Mouse (Mus musculus) heart, embryonic 11.5 days (tissue): Measurements from ENCODE around the gene Olfr683. TPM values are rescaled to one million over a fixed set of nuclear protein-coding genes. Genes with fewer than 3 reads are reported as not detected.
"Not testable (repeated sequence)": the region's sequence is repeated elsewhere in the genome, so short reads cannot be mapped to it uniquely, and the experiment has no call there.

Experiments used
- ATAC-seq: fragments of 200-750 bp; cut with Nextera tagmentation; replicated peaks from 2 replicates; pipeline ENCODE4 v1.8.0; 2017; ENCODE audit warnings: moderate library complexity; ENCODE audit not compliant: insufficient number of reproducible peaks, low FRiP score, low TSS enrichment
- H3K27ac ChIP-seq: fragments of 300-500 bp; sonication (generic); 2 replicates; pipeline ENCODE4 v1.5.1; 2014; ENCODE audit warnings: mild to moderate bottlenecking, low read depth, low read length
- H3K27me3 ChIP-seq: fragments of 300-500 bp; sonication (generic); 2 replicates; pipeline ENCODE4 v1.6.1; 2014; ENCODE audit warnings: mild to moderate bottlenecking, low read length, mixed read lengths; ENCODE audit not compliant: control insufficient read depth, insufficient read depth
- H3K36me3 ChIP-seq: fragments of 300-500 bp; sonication (generic); 2 replicates; pipeline ENCODE4 v1.6.1; 2014; ENCODE audit warnings: mild to moderate bottlenecking, low read length, moderate library complexity, mixed read lengths; ENCODE audit not compliant: control insufficient read depth, insufficient read depth
- H3K4me1 ChIP-seq: fragments of 300-500 bp; sonication (generic); 2 replicates; pipeline ENCODE4 v1.6.1; 2014; ENCODE audit warnings: low read length; ENCODE audit not compliant: control insufficient read depth, insufficient read depth
- H3K4me2 ChIP-seq: fragments of 300-500 bp; sonication (generic); 2 replicates; pipeline ENCODE4 v1.6.1; 2014; ENCODE audit warnings: mild to moderate bottlenecking, moderate library complexity
- H3K4me3 ChIP-seq: fragments of 300-500 bp; sonication (generic); 2 replicates; pipeline ENCODE4 v1.5.1; 2014; ENCODE audit warnings: low read depth, low read length
- H3K9ac ChIP-seq: fragments of 300-500 bp; sonication (generic); 2 replicates; pipeline ENCODE4 v1.6.1; 2014; ENCODE audit warnings: mild to moderate bottlenecking, low read depth, low read length, moderate library complexity
- H3K9me3 ChIP-seq: fragments of 300-500 bp; sonication (generic); replicated peaks from 2 replicates; pipeline ENCODE4 v1.6.1; 2016; ENCODE audit warnings: low read length; ENCODE audit not compliant: control insufficient read depth
- WGBS: fragments of 180-500 bp; shearing (Covaris S2); extraction: QIAGEN DNeasy Blood & Tissue Kit; methylation state at CpG from one replicate; pipeline ENCODE4 v1.1.7; 2014; ENCODE audit not compliant: insufficient replicate concordance; 5-methylcytosine and 5-hydroxymethylcytosine counted together
- polyA plus RNA-seq: library from polyadenylated mRNA; unstranded; fragments of >200 nt; fragmentation: Nextera tagmentation; extraction: Ambion mirVana; gene quantifications from 2 replicates; pipeline ENCODE4 v1.2.1, GENCODE M21; 2014

The Olfr683 gene
- not detected in 2 replicates for polyA plus RNA-seq

DNA sequence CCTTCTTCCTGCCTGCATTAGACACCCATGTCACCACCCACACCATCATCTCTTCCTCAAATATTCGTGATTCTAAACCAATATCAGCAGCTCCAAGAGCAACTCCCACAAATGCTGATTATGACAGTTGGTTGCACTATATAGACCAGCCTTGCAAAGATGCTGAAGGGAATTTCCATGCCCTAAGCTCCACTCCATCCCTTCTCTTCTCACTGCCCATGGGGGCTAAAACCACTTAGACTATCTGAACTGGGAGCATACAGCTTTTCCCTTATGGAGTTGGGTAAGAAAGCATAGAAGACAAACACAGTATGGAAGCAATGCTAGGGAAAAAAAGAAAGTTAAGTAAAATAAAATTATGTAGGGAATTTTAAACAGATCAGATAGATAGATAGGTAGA is at the start of gene Olfr683:
TSS of gene Olfr683 (minus strand) at position 101 of the 400 bp plus-strand sequence.
- H3K9me3 ChIP-seq: no peaks in the 10 kb centered on the region
- H3K27ac ChIP-seq: no peak within 1 kb of the TSS
- no peaks in the 10 kb centered on the region for H3K4me1 ChIP-seq
- no peaks in the 10 kb centered on the region for H3K27me3 ChIP-seq
- 52% methylated on average over 1 of the region's 1 CpGs for WGBS
- H3K4me2 ChIP-seq: no peak within 1 kb of the TSS
- H3K36me3 ChIP-seq: no peaks in the 10 kb centered on the region
- H3K9ac ChIP-seq: no peak within 1 kb of the TSS
- no peak within 1 kb of the TSS for H3K4me3 ChIP-seq
- ATAC-seq: no peak

- Histone ChIP-seq H3K9me3 (no peaks in the 10 kb centered on the region), H3K36me3 (no peaks in the 10 kb centered on the region), H3K9ac (no peak within 1 kb of the TSS), H3K27me3 (no peaks in the 10 kb centered on the region), H3K4me1 (no peaks in the 10 kb centered on the region), H3K4me2 (no peak within 1 kb of the TSS), H3K27ac (no peak within 1 kb of the TSS), H3K4me3 (no peak within 1 kb of the TSS)
- no peak for ATAC-seq
- WGBS: 63% methylated on average over 1 of the region's 1 CpGs
Measured at GRCm38 (mm10) chr7:105185912-105186311, 39.1 kb upstream of the Olfr683 start, which contains the start of gene Olfr685. Gene Olfr685 (minus strand): TSS chr7:105186012.

DNA sequence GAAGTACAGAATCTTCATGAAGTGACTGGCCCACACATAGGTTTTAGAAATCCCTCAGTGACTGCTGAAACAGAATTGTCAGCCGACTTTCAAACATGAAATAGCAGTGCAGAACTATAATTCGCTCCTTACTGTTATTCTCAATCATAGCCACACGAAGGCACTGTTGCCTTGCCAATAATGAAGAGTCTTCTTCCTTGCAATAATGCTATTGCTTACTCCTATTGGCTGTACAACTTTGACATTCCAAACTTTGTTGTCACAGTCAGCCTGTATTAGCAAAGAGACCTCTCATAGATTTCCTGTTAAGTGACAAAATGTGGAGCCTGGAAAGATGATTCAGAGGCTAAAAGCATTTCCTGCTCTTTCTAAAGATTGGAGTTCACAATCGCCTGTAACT is 24.0 kb upstream of the Olfr683 start:
- no peaks in the 10 kb centered on the region for H3K36me3 ChIP-seq
- WGBS: 41% methylated on average over 4 of the region's 4 CpGs
- H3K4me2 ChIP-seq: no peak overlapping the region
- no peak overlapping the region for H3K9ac ChIP-seq
- H3K27ac ChIP-seq: no peak overlapping the region
- no peaks in the 10 kb centered on the region for H3K27me3 ChIP-seq
- ATAC-seq: no peak
- no peaks in the 10 kb centered on the region for H3K4me1 ChIP-seq
- H3K4me3 ChIP-seq: no peak overlapping the region
- no peaks in the 10 kb centered on the region for H3K9me3 ChIP-seq

- 50% methylated on average over 1 of the region's 1 CpGs for WGBS
- Histone ChIP-seq H3K27ac (no peak within 1 kb of the TSS), H3K4me1 (no peaks in the 10 kb centered on the region), H3K9me3 (no peaks in the 10 kb centered on the region), H3K27me3 (no peaks in the 10 kb centered on the region), H3K4me3 (no peak within 1 kb of the TSS), H3K36me3 (no peaks in the 10 kb centered on the region), H3K9ac (no peak within 1 kb of the TSS), H3K4me2 (no peak within 1 kb of the TSS)
- no peak for ATAC-seq
Measured at GRCm38 (mm10) chr7:105163553-105163952, 16.7 kb upstream of the Olfr683 start, which contains the start of gene Olfr684. Gene Olfr684 (minus strand): TSS chr7:105163653.

DNA sequence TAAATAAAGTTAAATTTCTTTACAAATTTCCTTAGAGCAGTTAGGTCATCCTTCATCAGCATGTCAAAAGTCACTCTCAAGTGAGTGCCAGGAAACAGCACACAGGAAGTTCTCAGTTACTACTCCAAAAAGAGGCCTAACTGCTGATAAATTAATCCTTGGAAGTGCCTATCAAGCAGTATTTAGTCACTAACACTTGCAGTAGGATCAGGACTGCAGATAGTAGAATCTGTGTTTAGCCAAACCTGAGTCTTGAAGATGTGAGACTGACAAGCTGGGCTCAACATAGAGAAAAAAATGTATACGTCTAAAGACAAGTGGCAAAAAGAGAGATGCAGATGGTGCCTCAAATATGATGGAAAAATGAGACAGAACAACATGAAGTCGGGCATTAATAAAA is 5.5 kb downstream of the Olfr683 start:
- Histone ChIP-seq H3K4me3 (no peak overlapping the region), H3K4me1 (no peaks in the 10 kb centered on the region), H3K9me3 (no peaks in the 10 kb centered on the region), H3K27me3 (no peaks in the 10 kb centered on the region), H3K4me2 (no peak overlapping the region), H3K36me3 (no peaks in the 10 kb centered on the region), H3K9ac (no peak overlapping the region), H3K27ac (no peak overlapping the region)
- no peak for ATAC-seq
- 63% methylated on average over 2 of the region's 2 CpGs for WGBS

- no peaks in the 10 kb centered on the region for H3K27me3 ChIP-seq
- H3K27ac ChIP-seq: no peak within 1 kb of the TSS
- no peak within 1 kb of the TSS for H3K4me2 ChIP-seq
- no peak for ATAC-seq
- H3K4me3 ChIP-seq: no peak within 1 kb of the TSS
- H3K36me3 ChIP-seq: no peaks in the 10 kb centered on the region
- no peaks in the 10 kb centered on the region for H3K9me3 ChIP-seq
- no peak within 1 kb of the TSS for H3K9ac ChIP-seq
- H3K4me1 ChIP-seq: no peaks in the 10 kb centered on the region
Measured at GRCm38 (mm10) chr7:105116536-105116935, 30.3 kb downstream of the Olfr683 start, which contains the start of gene Olfr681. Gene Olfr681 (plus strand): TSS chr7:105116836.

DNA sequence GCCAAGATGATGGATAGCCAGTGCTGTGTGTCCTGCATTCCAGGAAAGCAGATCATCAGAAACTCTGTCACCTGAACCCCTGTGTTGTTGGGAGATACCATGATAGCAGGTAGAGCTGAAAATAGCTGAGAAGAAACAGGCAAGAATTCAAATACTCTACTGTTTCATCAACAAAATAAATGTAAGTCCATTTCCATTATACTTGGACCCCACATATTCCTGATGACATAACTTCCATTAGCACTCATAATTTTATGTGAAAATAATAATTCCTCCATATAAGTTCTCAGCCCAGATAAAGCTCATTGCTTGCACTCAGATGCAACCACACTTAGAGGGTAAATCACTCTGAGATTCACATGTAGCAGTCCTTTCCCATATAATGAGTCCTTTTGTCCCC is 54.1 kb downstream of the Olfr683 start, which contains the start of gene Olfr680-ps1:
TSS of gene Olfr680-ps1 (minus strand) at position 101 of the 400 bp plus-strand sequence.
- ATAC-seq, H3K27me3 ChIP-seq, H3K9ac ChIP-seq, H3K9me3 ChIP-seq, H3K27ac ChIP-seq, H3K4me1 ChIP-seq, H3K4me2 ChIP-seq, H3K36me3 ChIP-seq, H3K4me3 ChIP-seq: not testable (repeated sequence)

Other genes with a start within 250 kb of the Olfr683 start
- gene Olfr667, start 225.5 kb downstream of the Olfr683 start, polyA plus RNA-seq: not detected in 2 replicates
- not detected in 2 replicates for gene Olfr668, start 219.0 kb downstream of the Olfr683 start, polyA plus RNA-seq
- not detected in 2 replicates for gene Olfr669, start 212.8 kb downstream of the Olfr683 start, polyA plus RNA-seq
- gene Olfr670, start 184.4 kb downstream of the Olfr683 start, polyA plus RNA-seq: not detected in 2 replicates
- not detected in 2 replicates for gene Olfr671, start 167.9 kb downstream of the Olfr683 start, polyA plus RNA-seq
- not detected in 2 replicates for gene Olfr672, start 145.0 kb downstream of the Olfr683 start, polyA plus RNA-seq
- gene Olfr675, start 118.6 kb downstream of the Olfr683 start, polyA plus RNA-seq: not detected in 2 replicates
- gene Olfr676, start 114.3 kb downstream of the Olfr683 start, polyA plus RNA-seq: not detected in 2 replicates
- not detected in 2 replicates for gene Olfr677, start 95.6 kb downstream of the Olfr683 start, polyA plus RNA-seq
- not detected in 2 replicates for gene Olfr678, start 82.5 kb downstream of the Olfr683 start, polyA plus RNA-seq
- not detected in 2 replicates for gene Olfr679, start 65.8 kb downstream of the Olfr683 start, polyA plus RNA-seq
- not detected in 2 replicates for gene Olfr680-ps1, start 54.2 kb downstream of the Olfr683 start, polyA plus RNA-seq
- not detected in 2 replicates for gene Olfr681, start 30.2 kb downstream of the Olfr683 start, polyA plus RNA-seq
- gene Olfr684, start 16.6 kb upstream of the Olfr683 start, polyA plus RNA-seq: not detected in 2 replicates
- not detected in 2 replicates for gene Olfr685, start 39.0 kb upstream of the Olfr683 start, polyA plus RNA-seq
- gene Olfr686, start 60.5 kb upstream of the Olfr683 start, polyA plus RNA-seq: not detected in 2 replicates
- not detected in 2 replicates for gene Olfr688, start 141.1 kb upstream of the Olfr683 start, polyA plus RNA-seq
- gene Olfr689, start 164.2 kb upstream of the Olfr683 start, polyA plus RNA-seq: not detected in 2 replicates
- gene Olfr690, start 187.1 kb upstream of the Olfr683 start, polyA plus RNA-seq: not detected in 2 replicates
- gene Olfr691, start 195.3 kb upstream of the Olfr683 start, polyA plus RNA-seq: not detected in 2 replicates
- not detected in 2 replicates for gene Olfr692, start 221.2 kb upstream of the Olfr683 start, polyA plus RNA-seq
- gene Gm5901, start 228.0 kb upstream of the Olfr683 start, polyA plus RNA-seq: not detected in 2 replicates